Mouse (Mus musculus): ENCODE data around the gene Hist1h2bf. TPM values are rescaled to one million over a fixed set of nuclear protein-coding genes. Genes with fewer than 3 reads are reported as not detected.

The Hist1h2bf gene
- polyA plus RNA-seq (2012; fragmentation: generic; extraction: Trizol): 10 to 100 TPM in 1 of 2 experiments, 1 to 10 TPM in 1; 2.2 to 10.3 TPM

GRCm38 (mm10) chr13:23573898-23574524 is at the start of gene Hist1h2bf, which contains the start of gene Hist1h2ad:
TSS of gene Hist1h2bf (minus strand) at chr13:23574196.
TSS of gene Hist1h2ad (plus strand) at chr13:23574381.

GRCm38 (mm10) chr13:23622175-23622671 is 48.2 kb upstream of the Hist1h2bf start, which contains the start of gene Hist1h1e:
TSS of gene Hist1h1e (minus strand) at chr13:23622558.

GRCm38 (mm10) chr13:23620733-23621531 is 46.9 kb upstream of the Hist1h2bf start, which contains the start of gene Hist1h2be:
TSS of gene Hist1h2be (minus strand) at chr13:23621124.

GRCm38 (mm10) chr13:23581408-23582218 is 7.6 kb upstream of the Hist1h2bf start, which contains the start of gene Hist1h4d:
TSS of gene Hist1h4d (plus strand) at chr13:23581598.

GRCm38 (mm10) chr13:23575271-23575851 is 1.4 kb upstream of the Hist1h2bf start, which contains the start of gene Hist1h3d:
TSS of gene Hist1h3d (plus strand) at chr13:23575763.

GRCm38 (mm10) chr13:23571022-23571503 is 2.9 kb downstream of the Hist1h2bf start, which contains the start of the genes Hist1h2ae and Hist1h2bg:
TSS of gene Hist1h2ae (minus strand) at chr13:23571220.
TSS of gene Hist1h2bg (plus strand) at chr13:23571396.

GRCm38 (mm10) chr13:23561883-23562659 is 11.9 kb downstream of the Hist1h2bf start, which contains the start of gene Hist1h3e:
TSS of gene Hist1h3e (minus strand) at chr13:23562369.

GRCm38 (mm10) chr13:23552962-23553361 is 21.0 kb downstream of the Hist1h2bf start, which contains the start of gene Hist1h1d:
TSS of gene Hist1h1d (plus strand) at chr13:23553262.

GRCm38 (mm10) chr13:23551146-23551834 is 22.7 kb downstream of the Hist1h2bf start, which contains the start of gene Hist1h4f:
TSS of gene Hist1h4f (minus strand) at chr13:23551648.

GRCm38 (mm10) chr13:23543965-23544786 is 29.8 kb downstream of the Hist1h2bf start, which contains the start of gene Hist1h3f:
TSS of gene Hist1h3f (plus strand) at chr13:23544052.

GRCm38 (mm10) chr13:23542999-23543607 is 30.9 kb downstream of the Hist1h2bf start, which contains the start of gene Hist1h2bh:
TSS of gene Hist1h2bh (minus strand) at chr13:23543392.

GRCm38 (mm10) chr13:23535137-23536075 is 38.6 kb downstream of the Hist1h2bf start, which contains the start of gene Hist1h3g:
TSS of gene Hist1h3g (plus strand) at chr13:23535422.

GRCm38 (mm10) chr13:23533560-23534367 is 40.2 kb downstream of the Hist1h2bf start, which contains the start of gene Hist1h2af:
TSS of gene Hist1h2af (plus strand) at chr13:23533906.

GRCm38 (mm10) chr13:23530901-23531875 is 42.8 kb downstream of the Hist1h2bf start, which contains the start of gene Hist1h4h:
TSS of gene Hist1h4h (plus strand) at chr13:23531050.

